Mouse (Mus musculus): Measurements from ENCODE around the gene Cchcr1.
A peak's percentile ranks its signal among the peaks of the same experiment; 100 is the strongest.
"Not testable (repeated sequence)": the region's sequence is repeated elsewhere in the genome, so short reads cannot be mapped to it uniquely, and the experiment has no call there.

The Cchcr1 gene

GRCm38 (mm10) chr17:35516652-35517500, at the start of gene Cchcr1, which contains the start of gene Tcf19:
Gene Cchcr1, plus strand, starts transcription at chr17:35517100.
Gene Tcf19, minus strand, starts transcription at chr17:35516824.
- DNase-seq (ENCODE audit: low spot score in 2 of 2): peak; percentile 93 to 95

DNA sequence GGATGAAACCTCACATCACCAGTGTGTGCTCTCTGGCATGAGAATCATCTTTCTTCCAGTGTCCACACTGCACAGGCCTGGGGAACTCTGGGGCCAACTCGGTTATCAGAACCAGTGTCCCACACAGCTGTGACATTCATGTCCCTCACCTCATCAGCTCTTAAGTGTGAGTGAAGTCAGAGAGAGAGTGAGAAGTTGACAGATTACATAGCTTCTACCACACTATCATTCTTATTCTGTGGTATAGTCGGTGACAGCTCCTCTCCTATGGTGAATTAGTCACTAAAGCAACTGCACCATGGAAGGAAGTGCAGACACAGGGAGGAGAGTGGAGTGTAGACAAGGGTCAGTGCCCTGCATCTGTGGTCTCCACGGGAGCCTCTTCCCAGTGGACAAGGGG, 48.0 kb upstream of the Cchcr1 start:
- DNase-seq (ENCODE audit: low spot score in 2 of 2): not testable (repeated sequence)

GRCm38 (mm10) chr17:35469842-35470751, 46.8 kb upstream of the Cchcr1 start, which contains the start of gene H2-Q10:
Gene H2-Q10, plus strand, starts transcription at chr17:35470089.
- DNase-seq (ENCODE audit: low spot score in 2 of 2): no peak

GRCm38 (mm10) chr17:35484066-35484465, 32.8 kb upstream of the Cchcr1 start:
- DNase-seq (ENCODE audit: low spot score in 2 of 2): peak in 1 of 2 experiments; percentile 9

DNA sequence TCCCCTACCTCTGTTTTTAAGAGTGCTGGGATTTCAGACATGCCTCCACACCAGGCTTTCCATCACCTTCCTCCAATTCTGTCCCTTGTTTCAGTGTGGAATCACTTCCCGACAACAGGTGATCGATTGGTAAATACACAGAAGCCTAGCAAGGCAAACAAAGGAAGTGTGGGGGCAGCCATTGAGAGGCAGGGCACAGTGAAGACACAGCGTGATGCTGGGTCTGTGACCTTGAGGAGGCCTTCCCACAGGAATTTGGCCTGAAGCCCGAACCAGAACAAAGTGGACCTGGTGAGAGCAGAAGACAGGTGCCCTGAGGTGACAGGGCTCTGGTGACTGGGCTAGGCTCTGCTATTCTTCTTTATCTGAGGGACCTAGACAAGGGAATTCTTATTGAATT, 31.2 kb upstream of the Cchcr1 start:
- no peak for DNase-seq (ENCODE audit: low spot score in 2 of 2)

DNA sequence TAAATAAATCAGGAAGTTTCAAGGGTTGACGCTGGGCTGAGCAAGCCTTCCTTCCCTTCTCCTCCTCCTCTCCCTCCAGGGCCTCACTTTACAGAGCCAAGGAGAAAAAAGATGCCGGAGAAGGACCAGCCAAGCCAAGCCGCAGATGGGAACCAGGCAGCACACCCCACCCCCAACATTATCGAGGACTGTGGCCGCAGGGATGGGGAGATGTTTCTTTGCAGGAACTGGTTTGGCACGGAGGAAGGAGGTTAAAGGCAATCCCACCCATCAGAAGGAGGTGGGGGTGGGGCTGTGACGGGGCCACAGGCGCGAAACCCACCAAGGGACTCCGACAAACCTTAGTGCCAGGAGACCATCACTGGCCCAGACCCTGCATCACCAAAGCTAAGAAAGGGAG, 30.2 kb upstream of the Cchcr1 start:
- DNase-seq (ENCODE audit: low spot score in 2 of 2): no peak

GRCm38 (mm10) chr17:35488041-35488440, 28.9 kb upstream of the Cchcr1 start:
- DNase-seq (ENCODE audit: low spot score in 2 of 2): no peak

- DNase-seq (ENCODE audit: low spot score in 2 of 2): no peak
Observed at GRCm38 (mm10) chr17:35490320-35490719, 26.6 kb upstream of the Cchcr1 start.

DNA sequence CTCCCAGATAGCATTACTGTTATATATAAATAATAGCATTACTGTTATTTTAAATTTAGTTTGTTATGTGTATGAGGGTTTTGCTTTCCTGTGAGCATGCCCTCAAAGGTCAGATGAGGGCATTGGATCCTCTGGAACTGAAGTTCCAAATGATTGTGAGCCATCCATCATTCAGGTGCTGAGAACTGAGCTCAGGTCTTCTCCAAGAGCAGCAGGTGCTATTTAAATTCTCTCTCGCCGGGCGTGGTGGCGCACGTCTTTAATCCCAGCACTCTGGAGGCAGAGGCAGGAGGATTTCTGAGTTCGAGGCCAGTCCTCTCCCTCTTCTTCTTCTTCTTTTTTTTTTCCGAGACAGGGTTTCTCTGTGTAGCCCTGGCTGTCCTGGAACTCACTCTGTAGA, 19.8 kb upstream of the Cchcr1 start:
- no peak for DNase-seq (ENCODE audit: low spot score in 2 of 2)

DNA sequence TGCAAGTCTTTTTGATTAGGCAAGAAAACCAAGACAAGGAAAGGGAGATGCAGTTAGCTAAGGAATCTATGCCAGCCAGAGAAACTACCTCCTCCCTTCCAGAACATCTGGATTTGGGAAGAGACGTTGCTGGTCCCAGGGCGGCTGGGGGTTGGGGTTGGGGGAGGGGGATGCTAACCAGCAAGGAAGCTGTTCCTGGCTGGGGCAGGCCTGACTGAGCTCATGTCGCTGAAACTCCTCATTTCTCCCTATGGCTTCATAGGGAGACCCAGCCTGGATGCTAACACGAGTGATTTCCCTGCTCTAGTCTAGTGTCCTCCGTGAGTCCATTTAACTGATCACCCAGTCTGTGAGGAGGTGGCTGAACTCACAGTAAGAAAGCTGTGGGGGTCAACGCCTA, 14.7 kb upstream of the Cchcr1 start:
- DNase-seq (ENCODE audit: low spot score in 2 of 2): no peak

DNA sequence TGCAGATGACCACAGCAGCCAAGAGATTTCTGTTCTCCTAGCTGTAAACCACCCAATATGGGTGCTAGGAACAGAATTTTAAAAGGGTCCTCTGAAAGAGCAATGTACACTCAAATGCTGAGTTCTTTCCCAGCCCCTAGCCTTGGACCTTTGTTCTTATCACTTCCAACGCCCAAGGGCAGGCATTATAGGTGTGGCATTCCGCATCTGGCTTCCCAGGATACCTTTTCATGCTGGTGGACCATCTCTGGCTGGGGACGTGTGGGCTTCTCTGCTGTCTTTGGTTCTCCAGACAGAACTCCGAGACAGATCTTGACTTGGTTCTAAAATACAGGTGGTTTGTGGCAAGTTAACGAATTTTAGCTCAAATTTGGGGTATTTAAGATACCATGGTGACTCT, 14.1 kb upstream of the Cchcr1 start:
- no peak for DNase-seq (ENCODE audit: low spot score in 2 of 2)

DNA sequence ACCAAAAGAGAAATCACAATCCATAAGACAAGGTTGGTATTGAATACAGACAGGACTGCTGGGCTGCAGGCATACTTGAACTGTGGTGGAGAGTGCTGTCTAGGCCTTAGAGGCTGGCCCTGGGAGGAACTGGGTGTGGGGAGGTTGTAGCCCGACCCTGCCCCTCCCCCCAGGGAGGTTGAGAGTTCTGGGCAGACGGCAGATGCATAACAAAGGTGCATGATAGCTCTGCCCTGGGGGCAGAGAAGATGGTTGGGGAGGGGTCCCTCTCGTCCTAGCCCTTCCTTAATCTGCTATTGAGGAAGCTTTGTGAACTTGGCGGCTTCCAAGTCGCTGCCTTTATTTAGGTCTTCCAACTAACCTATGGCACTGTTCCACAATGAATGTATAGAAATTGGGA, 13.1 kb upstream of the Cchcr1 start:
- DNase-seq (ENCODE audit: low spot score in 2 of 2): no peak

DNA sequence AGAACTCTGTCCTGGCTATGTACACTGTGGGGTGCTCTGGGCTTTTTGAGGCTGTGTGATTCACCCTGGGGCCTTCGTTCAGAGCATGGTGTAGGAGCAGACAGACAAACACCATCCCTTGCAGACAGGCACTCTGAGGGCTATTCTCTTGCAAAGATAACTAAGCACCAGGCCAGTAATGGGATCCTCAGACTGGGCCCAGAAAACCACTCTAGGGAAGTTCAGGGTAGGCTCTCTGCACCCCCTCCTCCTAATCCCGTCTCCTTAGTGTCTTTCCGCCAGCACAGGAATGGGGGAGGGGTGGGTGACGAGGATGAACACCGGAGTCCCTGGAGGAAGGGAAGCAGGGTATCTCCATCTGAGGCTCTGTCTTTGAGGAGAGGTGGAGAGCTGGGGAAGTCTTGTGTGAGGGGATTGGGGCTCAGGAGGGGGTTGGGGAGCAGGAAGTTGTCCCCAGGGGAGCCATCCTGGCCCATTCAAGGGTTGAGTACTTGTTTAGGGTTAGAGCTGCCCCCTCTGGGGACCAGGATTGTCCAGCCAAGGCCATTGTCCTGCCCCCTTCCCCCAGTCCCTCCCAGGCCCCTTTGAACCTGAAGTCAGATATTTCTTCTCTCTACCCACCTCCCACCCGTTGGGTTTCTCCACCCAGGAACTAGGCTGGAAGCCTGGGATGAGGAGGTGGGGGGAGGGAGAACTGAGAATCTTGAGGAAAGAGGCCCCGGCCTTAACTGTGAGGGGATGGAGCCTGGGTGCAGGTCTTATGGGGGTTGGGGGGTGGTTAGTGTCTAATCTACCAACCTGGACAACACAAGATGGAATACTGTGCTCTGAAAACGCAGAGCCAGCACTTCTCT, 12.0 kb upstream of the Cchcr1 start:
- no peak for DNase-seq (ENCODE audit: low spot score in 2 of 2)

- DNase-seq (ENCODE audit: low spot score in 2 of 2): no peak
Observed at GRCm38 (mm10) chr17:35505776-35506175, 11.1 kb upstream of the Cchcr1 start, which contains the start of gene Pou5f1. Gene Pou5f1, plus strand, starts transcription at chr17:35506018.

- DNase-seq (ENCODE audit: low spot score in 2 of 2): no peak
Observed at GRCm38 (mm10) chr17:35506881-35507280, 10.0 kb upstream of the Cchcr1 start.

DNA sequence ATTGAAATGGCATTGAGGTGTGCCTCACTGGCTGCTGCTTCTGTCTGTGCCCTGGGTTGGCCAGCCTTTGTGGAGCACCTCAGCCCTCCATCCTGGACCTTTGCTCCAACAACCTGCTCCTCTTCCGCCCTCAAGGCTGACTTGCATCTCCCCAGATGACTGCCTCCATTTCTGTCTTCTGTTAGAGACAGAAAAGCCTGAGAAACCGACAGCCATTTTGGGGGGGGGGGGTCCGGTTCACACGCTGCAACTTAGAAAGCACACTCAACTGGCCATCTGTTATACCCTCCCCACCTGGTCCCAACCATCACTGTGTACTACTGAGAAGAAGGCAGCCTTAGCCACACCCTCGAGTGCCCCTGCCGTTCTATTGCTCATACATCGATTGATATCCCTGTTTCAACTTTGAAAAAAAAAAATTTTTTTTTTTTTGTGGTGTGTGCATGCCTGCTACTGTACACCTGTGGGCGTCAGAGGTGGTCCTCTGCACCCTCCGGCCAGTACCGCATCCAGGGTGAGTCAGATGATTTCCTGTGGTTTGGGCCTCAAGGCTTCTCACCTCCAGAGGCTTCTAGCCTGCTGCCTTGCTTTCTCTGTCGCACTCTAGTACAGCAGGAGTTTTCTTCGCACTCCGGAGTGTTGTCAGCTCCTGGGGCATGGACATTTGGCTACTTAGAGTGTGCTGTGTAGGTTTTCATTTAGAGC, 9.2 kb upstream of the Cchcr1 start:
- no peak for DNase-seq (ENCODE audit: low spot score in 2 of 2)

GRCm38 (mm10) chr17:35508279-35508678, 8.6 kb upstream of the Cchcr1 start:
- not testable (repeated sequence) for DNase-seq (ENCODE audit: low spot score in 2 of 2)

DNA sequence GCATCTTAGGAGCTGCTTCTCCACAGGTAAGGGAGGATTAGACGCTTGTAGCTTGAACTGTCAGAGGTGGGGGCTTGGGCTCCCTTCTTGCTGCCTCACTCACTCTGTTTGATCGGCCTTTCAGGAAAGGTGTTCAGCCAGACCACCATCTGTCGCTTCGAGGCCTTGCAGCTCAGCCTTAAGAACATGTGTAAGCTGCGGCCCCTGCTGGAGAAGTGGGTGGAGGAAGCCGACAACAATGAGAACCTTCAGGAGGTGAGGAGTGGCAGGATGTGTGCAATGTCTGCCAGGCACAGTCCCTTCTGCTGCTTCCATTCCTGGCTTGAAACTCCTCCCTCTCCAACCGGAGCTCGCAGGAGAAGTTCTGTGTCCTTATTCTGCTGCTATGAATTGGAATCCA, 7.6 kb upstream of the Cchcr1 start:
- DNase-seq (ENCODE audit: low spot score in 2 of 2): no peak

GRCm38 (mm10) chr17:35512916-35513626, 3.8 kb upstream of the Cchcr1 start:
- DNase-seq (ENCODE audit: low spot score in 2 of 2): no peak

- no peak for DNase-seq (ENCODE audit: low spot score in 2 of 2)
Observed at GRCm38 (mm10) chr17:35513886-35514285, 3.0 kb upstream of the Cchcr1 start.
